Mouse (Mus musculus) hindbrain, embryonic 10.5 days (tissue): ENCODE results near the gene Tmem235. TPM values are rescaled to one million over a fixed set of nuclear protein-coding genes. Genes with fewer than 3 reads are reported as not detected.

Experiments
- DNase-seq: peaks from one replicate; pipeline ENCODE4 v3.0.0-alpha.2; 2017; ENCODE audit warnings: low spot score
- H3K27ac ChIP-seq: fragments of 300-500 bp; sonication (generic); 2 replicates; pipeline ENCODE4 v1.5.1; 2016; ENCODE audit warnings: mild to moderate bottlenecking, moderate library complexity
- H3K27me3 ChIP-seq: fragments of 300-500 bp; sonication (generic); 2 replicates; pipeline ENCODE4 v1.6.1; 2016; ENCODE audit warnings: mild to moderate bottlenecking; ENCODE audit not compliant: poor library complexity, insufficient read depth, severe bottlenecking
- H3K36me3 ChIP-seq: fragments of 300-500 bp; sonication (generic); 2 replicates; pipeline ENCODE4 v1.6.1; 2016; ENCODE audit warnings: mild to moderate bottlenecking, moderate library complexity
- H3K4me1 ChIP-seq: fragments of 300-500 bp; sonication (generic); replicated peaks from 2 replicates; pipeline ENCODE4 v1.6.1; 2016; ENCODE audit warnings: mild to moderate bottlenecking
- H3K4me3 ChIP-seq: fragments of 300-500 bp; sonication (generic); 2 replicates; pipeline ENCODE4 v1.5.1; 2016; ENCODE audit warnings: mild to moderate bottlenecking, moderate library complexity
- H3K9me3 ChIP-seq: fragments of 300-500 bp; sonication (generic); 2 replicates; pipeline ENCODE4 v1.6.1; 2016; ENCODE audit warnings: mild to moderate bottlenecking, moderate library complexity
- WGBS: fragments of 180-500 bp; shearing (Covaris S2); methylation state at CpG from one replicate; pipeline ENCODE4 v1.1.7; 2016; 5-methylcytosine and 5-hydroxymethylcytosine counted together
- polyA plus RNA-seq: library from polyadenylated mRNA; unstranded; fragments of >200 nt; fragmentation: Nextera tagmentation; extraction: Ambion mirVana; gene quantifications from 2 replicates; pipeline ENCODE4 v1.2.1, GENCODE M21; 2016

Gene Tmem235
- polyA plus RNA-seq, 1 experiment from 2014 or later = not detected

DNA sequence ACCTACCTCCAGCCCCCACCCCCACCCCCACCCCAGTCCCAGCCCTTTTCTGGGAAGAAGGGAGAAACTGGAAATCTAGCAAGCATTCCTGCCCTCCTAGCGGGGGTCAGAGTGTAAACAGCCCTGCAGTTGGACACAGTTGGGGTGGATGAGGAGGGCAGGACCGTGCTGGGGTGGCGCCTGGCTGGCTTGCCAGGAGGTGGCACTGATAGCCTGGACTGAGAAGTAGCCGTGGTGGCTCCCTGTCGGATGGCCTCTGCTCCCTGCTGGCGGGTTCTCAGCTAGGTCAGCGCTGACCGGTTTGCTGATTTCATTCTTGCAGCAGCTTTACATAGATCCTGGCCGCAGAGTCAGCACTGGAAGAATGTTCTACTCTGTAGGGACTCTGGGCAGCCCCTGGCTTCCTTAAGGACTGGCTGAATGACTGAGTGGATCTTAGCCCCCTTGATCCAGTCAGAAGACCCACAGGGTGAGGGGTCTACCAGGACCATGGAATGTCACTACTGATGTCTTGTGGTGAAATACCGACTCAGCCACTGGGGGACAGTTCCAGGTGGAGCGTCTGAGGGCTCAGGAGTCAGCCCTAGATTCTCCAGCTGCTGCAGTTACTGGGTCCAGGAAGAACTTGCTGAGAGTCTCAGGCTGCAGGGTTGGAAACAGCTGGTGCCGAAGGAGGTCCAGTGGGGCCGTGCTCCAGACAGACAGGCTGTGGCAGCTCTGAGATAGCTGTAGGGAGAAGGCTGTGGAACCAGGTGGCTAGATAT, 30.1 kb downstream of the Tmem235 start:
- Histone ChIP-seq H3K4me3 (peak overlapping the region; percentile 44), H3K27me3 (peaks cover 90% of the 10 kb centered on the region), H3K27ac (peak overlapping the region; percentile 82)

GRCm38 (mm10) chr11:117891581-117892175, 31.1 kb downstream of the Tmem235 start:
- no peak overlapping the region for H3K4me3 ChIP-seq
- no peaks in the 10 kb centered on the region for H3K9me3 ChIP-seq
- H3K36me3 ChIP-seq = no peaks in the 10 kb centered on the region
- no peak overlapping the region for H3K27ac ChIP-seq
- WGBS = 93% methylated on average over 19 of the region's 19 CpGs
- peaks cover 87% of the 10 kb centered on the region for H3K27me3 ChIP-seq
- H3K4me1 ChIP-seq = peaks cover 40% of the 10 kb centered on the region
- DNase-seq = no peak

More for the DNA sequence above, 30.1 kb downstream of the Tmem235 start:
- Histone ChIP-seq H3K4me1 (peaks cover 43% of the 10 kb centered on the region), H3K9me3 (no peaks in the 10 kb centered on the region), H3K36me3 (no peaks in the 10 kb centered on the region)
- DNase-seq = peak; percentile 57
- 11% methylated on average over 13 of the region's 13 CpGs for WGBS

DNA sequence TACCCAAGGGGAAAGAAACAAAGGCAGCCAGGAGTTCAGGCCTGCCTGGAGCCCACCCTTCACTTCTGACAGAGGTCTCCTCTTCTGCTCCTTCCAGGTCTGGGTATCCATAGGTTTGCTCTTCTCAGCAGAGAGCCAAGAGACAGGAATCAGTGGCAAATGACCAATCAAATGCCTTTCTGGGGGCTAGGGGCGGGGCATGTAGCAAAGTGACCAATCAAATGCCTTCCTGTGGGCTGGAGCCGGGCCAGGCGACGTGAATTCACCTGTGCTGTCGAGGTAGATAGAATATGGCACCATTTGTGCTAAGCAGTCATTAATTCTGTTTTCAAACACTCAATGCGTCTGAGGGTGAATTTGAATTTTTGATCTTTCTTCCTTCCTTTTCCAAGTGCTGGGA, 31.6 kb downstream of the Tmem235 start:
- Histone ChIP-seq H3K36me3 (no peaks in the 10 kb centered on the region), H3K27ac (no peak overlapping the region), H3K27me3 (peaks cover 82% of the 10 kb centered on the region), H3K4me1 (peaks cover 40% of the 10 kb centered on the region), H3K9me3 (no peaks in the 10 kb centered on the region), H3K4me3 (no peak overlapping the region)
- no peak for DNase-seq
- WGBS = 55% methylated on average over 6 of the region's 6 CpGs

- no peak overlapping the region for H3K27ac ChIP-seq
- no peak overlapping the region for H3K4me3 ChIP-seq
- no peaks in the 10 kb centered on the region for H3K9me3 ChIP-seq
- no peaks in the 10 kb centered on the region for H3K36me3 ChIP-seq
- peaks cover 22% of the 10 kb centered on the region for H3K4me1 ChIP-seq
- H3K27me3 ChIP-seq = peaks cover 58% of the 10 kb centered on the region
- DNase-seq = no peak
- WGBS = 62% methylated on average over 10 of the region's 10 CpGs
Measured at GRCm38 (mm10) chr11:117894676-117895075, 34.1 kb downstream of the Tmem235 start.

GRCm38 (mm10) chr11:117896533-117896932, 36.0 kb downstream of the Tmem235 start:
- WGBS = 52% methylated on average over 2 of the region's 2 CpGs
- peaks cover 3% of the 10 kb centered on the region for H3K4me1 ChIP-seq
- H3K36me3 ChIP-seq = no peaks in the 10 kb centered on the region
- DNase-seq = no peak
- H3K27me3 ChIP-seq = peaks cover 39% of the 10 kb centered on the region
- no peak overlapping the region for H3K27ac ChIP-seq
- H3K9me3 ChIP-seq = peaks cover 7% of the 10 kb centered on the region; the same call in 1 of the 2 replicates
- no peak overlapping the region for H3K4me3 ChIP-seq

GRCm38 (mm10) chr11:117902282-117902681, 41.7 kb downstream of the Tmem235 start:
- Histone ChIP-seq H3K27me3 (no peaks in the 10 kb centered on the region), H3K4me1 (peaks cover 9% of the 10 kb centered on the region; the same call in 1 of the 2 replicates), H3K9me3 (peaks cover 7% of the 10 kb centered on the region; the same call in 1 of the 2 replicates), H3K27ac (0 out of 2 replicates have a peak overlapping the region, but pooled peaks have one; percentile 18), H3K36me3 (no peaks in the 10 kb centered on the region), H3K4me3 (no peak overlapping the region)
- no peak for DNase-seq
- 72% methylated on average over 2 of the region's 2 CpGs for WGBS

GRCm38 (mm10) chr11:117904442-117904841, 43.9 kb downstream of the Tmem235 start:
- H3K27ac ChIP-seq = no peak overlapping the region
- no peak overlapping the region for H3K4me3 ChIP-seq
- no peaks in the 10 kb centered on the region for H3K27me3 ChIP-seq
- peaks cover 9% of the 10 kb centered on the region; the same call in 1 of the 2 replicates for H3K4me1 ChIP-seq
- no peak for DNase-seq
- H3K9me3 ChIP-seq = peaks cover 7% of the 10 kb centered on the region; the same call in 1 of the 2 replicates
- H3K36me3 ChIP-seq = no peaks in the 10 kb centered on the region
- WGBS = 87% methylated on average over 8 of the region's 8 CpGs

DNA sequence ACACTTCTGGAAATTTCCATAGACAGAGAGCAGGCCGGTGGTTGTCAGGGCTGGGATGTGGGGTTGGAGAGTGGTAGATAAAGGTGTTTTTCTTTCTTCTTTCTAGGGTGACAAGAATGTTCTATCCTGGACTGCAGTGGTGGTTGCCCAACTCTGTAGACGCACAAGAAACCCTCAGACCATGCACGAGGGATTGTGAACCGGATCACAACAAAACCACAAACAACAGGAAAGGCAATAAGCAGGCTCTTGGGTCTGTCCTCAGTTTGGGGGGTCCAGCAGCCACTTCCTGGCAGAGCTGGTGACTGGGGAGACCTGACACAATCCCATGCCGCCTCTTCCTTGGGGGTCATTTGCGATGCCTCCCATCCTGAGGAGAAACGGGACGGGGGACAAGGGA, 48.8 kb downstream of the Tmem235 start:
- WGBS = 92% methylated on average over 8 of the region's 8 CpGs
- H3K9me3 ChIP-seq = no peaks in the 10 kb centered on the region
- H3K36me3 ChIP-seq = no peaks in the 10 kb centered on the region
- peaks cover 22% of the 10 kb centered on the region; the same call in 1 of the 2 replicates for H3K27me3 ChIP-seq
- no peak overlapping the region for H3K4me3 ChIP-seq
- DNase-seq = no peak
- peaks cover 21% of the 10 kb centered on the region for H3K4me1 ChIP-seq
- H3K27ac ChIP-seq = no peak overlapping the region; the same call in 1 of the 2 replicates

- peak; percentile 75 for DNase-seq
- Histone ChIP-seq H3K4me3 (peak overlapping the region; percentile 30), H3K27ac (peak overlapping the region; percentile 74), H3K4me1 (peaks cover 20% of the 10 kb centered on the region), H3K27me3 (peaks cover 43% of the 10 kb centered on the region), H3K36me3 (no peaks in the 10 kb centered on the region), H3K9me3 (peaks cover 12% of the 10 kb centered on the region)
- WGBS = 31% methylated on average over 13 of the region's 13 CpGs
Measured at GRCm38 (mm10) chr11:117912684-117913352, 52.3 kb downstream of the Tmem235 start.

GRCm38 (mm10) chr11:117914531-117914930, 54.0 kb downstream of the Tmem235 start:
- H3K9me3 ChIP-seq = peaks cover 12% of the 10 kb centered on the region
- H3K27me3 ChIP-seq = peaks cover 57% of the 10 kb centered on the region
- H3K27ac ChIP-seq = peak overlapping the region; percentile 46
- peaks cover 37% of the 10 kb centered on the region for H3K4me1 ChIP-seq
- WGBS = 75% methylated on average over 12 of the region's 12 CpGs
- H3K4me3 ChIP-seq = no peak overlapping the region
- no peaks in the 10 kb centered on the region for H3K36me3 ChIP-seq
- no peak for DNase-seq
